ENCODE assay signal across 22 mouse cellular contexts in the genomic region with DNA sequence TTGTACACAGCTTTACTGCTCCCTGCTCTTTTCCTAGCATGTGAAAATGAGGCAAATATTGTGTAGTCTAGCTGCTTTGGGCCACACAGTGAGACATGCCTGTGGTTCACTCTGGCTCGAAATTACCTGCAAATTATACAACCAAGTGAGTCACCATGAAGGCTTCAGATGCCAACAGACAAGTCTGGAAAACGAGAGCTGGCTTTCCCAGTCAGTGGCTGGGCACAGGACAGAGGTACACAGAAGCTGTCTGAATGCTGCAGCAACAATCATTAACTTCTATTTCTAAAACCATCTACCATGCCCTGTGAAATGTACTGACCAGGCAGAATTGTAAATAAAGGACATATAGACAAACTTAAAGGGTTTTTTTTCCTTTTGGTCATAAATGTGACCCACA.
DNase-seq lines count a peak whose midpoint lies in the region; ATAC-seq and TF ChIP-seq lines count a peak whose summit lies in the region.
"Had no signal": no experiment of that assay in that cellular context is flagged by ENCODE, and none has a peak within 500 bp of the region (broad histone marks: within the 10 kb centered on the region; RNA-seq: fewer than 3 reads in every experiment).

No protein-coding gene starts in this region.

- no peaks in the 10 kb centered on the region for H3K36me3 ChIP-seq in kidney, adult 2 months (ENCODE audit: control insufficient read depth, insufficient read depth, low read length)
- no peaks in the 10 kb centered on the region for H3K36me3 ChIP-seq in midbrain, postnatal 0 days (ENCODE audit: insufficient read depth, low read length)
- H3K36me3 ChIP-seq: embryonic facial prominence, embryonic 13.5 days; heart, embryonic 13.5 days; hindbrain, embryonic 13.5 days; midbrain, embryonic 10.5 days had no signal

- H3K4me1 ChIP-seq in kidney, adult 2 months (ENCODE audit: control insufficient read depth, insufficient read depth, low read length), result peaks cover 3% of the 10 kb centered on the region; the same call in 1 of the 2 replicates
- H3K4me1 ChIP-seq in midbrain, postnatal 0 days (ENCODE audit: insufficient read depth, low read length), result no peaks in the 10 kb centered on the region
- H3K4me1 ChIP-seq: hindbrain, embryonic 13.5 days; midbrain, embryonic 10.5 days had no signal

- H3K9ac ChIP-seq in midbrain, postnatal 0 days (replicated peaks; ENCODE audit: low read length, poor library complexity, severe bottlenecking), result no peak overlapping the region
- H3K9ac ChIP-seq: embryonic facial prominence, embryonic 13.5 days; heart, embryonic 13.5 days; hindbrain, embryonic 13.5 days had no signal

- 22% methylated on average over 2 of the region's 2 CpGs for WGBS in kidney, adult 2 months
- 57% methylated on average over 2 of the region's 2 CpGs for WGBS in midbrain, postnatal 0 days

- no peak for DNase-seq in layer of hippocampus, adult 2 months (ENCODE audit: low spot score in 2 of 2)
- DNase-seq in layer of hippocampus, postnatal 14 days (ENCODE audit: low spot score in 2 of 2), result no peak
- DNase-seq in kidney, adult 2 months, result peak; percentile 61
- DNase-seq in kidney, postnatal 10 days, result peak; percentile 25
- DNase-seq in midbrain, postnatal 0 days (ENCODE audit: low spot score), result no peak
- DNase-seq in heart, postnatal 4 days, result no peak
- DNase-seq in adrenal gland, postnatal 10 days, result no peak
- DNase-seq: adrenal gland, adult 2 months; cerebellum, adult 8-10 months; cerebellum, postnatal 36 days; embryo, embryonic 11 days; gastrocnemius, postnatal 25 days; heart, adult 18-20 months; heart, postnatal 14 days had no signal

- no peak overlapping the region for H3K4me3 ChIP-seq in layer of hippocampus, adult 2 months
- H3K4me3 ChIP-seq in kidney, adult 2 months (ENCODE audit: insufficient read depth, low read depth, low read length), result no peak overlapping the region
- no peak overlapping the region for H3K4me3 ChIP-seq in midbrain, postnatal 0 days (ENCODE audit: low read depth, low read length)
- H3K4me3 ChIP-seq: embryonic facial prominence, embryonic 13.5 days; heart, embryonic 13.5 days; hindbrain, embryonic 13.5 days; midbrain, embryonic 10.5 days had no signal

- H3K9me3 ChIP-seq in midbrain, postnatal 0 days (ENCODE audit: low read length), result no peaks in the 10 kb centered on the region
- H3K9me3 ChIP-seq: embryonic facial prominence, embryonic 13.5 days; heart, embryonic 13.5 days; hindbrain, embryonic 13.5 days; midbrain, embryonic 10.5 days had no signal

- no peak for ATAC-seq in midbrain, postnatal 0 days (ENCODE audit: low FRiP score)
- ATAC-seq: forebrain, embryonic 14.5 days; midbrain, embryonic 16.5 days had no signal

- H3K4me2 ChIP-seq in midbrain, postnatal 0 days (ENCODE audit: low read depth, low read length, poor library complexity, severe bottlenecking), result no peak overlapping the region
- H3K4me2 ChIP-seq: embryonic facial prominence, embryonic 13.5 days; heart, embryonic 13.5 days; hindbrain, embryonic 13.5 days had no signal

- TF ChIP-seq POLR2A in kidney, adult 2 months (IDR thresholded peaks at IDR 0.05; ENCODE audit: low read depth, low read length), result no peak

- no peak for TF ChIP-seq CTCF in layer of hippocampus, adult 2 months (conservative IDR thresholded peaks at IDR 0.05)
- TF ChIP-seq CTCF in kidney, adult 2 months (conservative IDR thresholded peaks at IDR 0.05; ENCODE audit: insufficient read depth, insufficient read length, low read depth, low read length), result no peak
- TF ChIP-seq CTCF in midbrain, postnatal 0 days (IDR thresholded peaks at IDR 0.05), result no peak

- peak overlapping the region; percentile 24; the same call in 1 of the 2 replicates for H3K27ac ChIP-seq in layer of hippocampus, adult 2 months
- no peak overlapping the region for H3K27ac ChIP-seq in kidney, adult 2 months (ENCODE audit: insufficient read depth, low read depth, low read length)
- no peak overlapping the region for H3K27ac ChIP-seq in midbrain, postnatal 0 days (ENCODE audit: low read depth, low read length)
- H3K27ac ChIP-seq: embryonic facial prominence, embryonic 13.5 days; heart, embryonic 13.5 days; hindbrain, embryonic 13.5 days; macrophage; midbrain, embryonic 10.5 days; stomach, postnatal 0 days had no signal

- H3K27me3 ChIP-seq in kidney, adult 2 months (replicated peaks; ENCODE audit: control insufficient read depth, insufficient read depth, low read length), result no peaks in the 10 kb centered on the region
- H3K27me3 ChIP-seq in midbrain, postnatal 0 days (ENCODE audit: insufficient read depth, low read length), result no peaks in the 10 kb centered on the region
- H3K27me3 ChIP-seq: embryonic facial prominence, embryonic 13.5 days; heart, embryonic 13.5 days; hindbrain, embryonic 13.5 days had no signal

Comparison
In these comparisons a context has a peak if more than half of its experiments do, and no peak if none do; other contexts are left out.
1. DNase-seq: peak in kidney, adult 2 months (single experiment) and kidney, postnatal 10 days (single experiment); none in layer of hippocampus, adult 2 months (0 of 2), layer of hippocampus, postnatal 14 days (0 of 2), midbrain, postnatal 0 days (single experiment), heart, postnatal 4 days (single experiment) and adrenal gland, postnatal 10 days (single experiment).